Mouse (Mus musculus) left cerebral cortex, adult 9 months (tissue): ENCODE measurements around the gene Nxnl1.
A peak's percentile ranks its signal among the peaks of the same experiment; 100 is the strongest.

Source experiments
- DNase-seq, 2 experiments: peaks; one replicate each; pipeline ENCODE4 v3.0.0; 2022; ENCODE audit warnings: low spot score in 2 of 2

Gene Nxnl1

GRCm38 (mm10) chr8:71566501-71566900 lies at the start of gene Nxnl1:
Gene Nxnl1, minus strand, starts transcription at chr8:71566601.
- no peak for DNase-seq

GRCm38 (mm10) chr8:71613418-71613817 lies 47.0 kb upstream of the Nxnl1 start:
- DNase-seq, result no peak

DNA sequence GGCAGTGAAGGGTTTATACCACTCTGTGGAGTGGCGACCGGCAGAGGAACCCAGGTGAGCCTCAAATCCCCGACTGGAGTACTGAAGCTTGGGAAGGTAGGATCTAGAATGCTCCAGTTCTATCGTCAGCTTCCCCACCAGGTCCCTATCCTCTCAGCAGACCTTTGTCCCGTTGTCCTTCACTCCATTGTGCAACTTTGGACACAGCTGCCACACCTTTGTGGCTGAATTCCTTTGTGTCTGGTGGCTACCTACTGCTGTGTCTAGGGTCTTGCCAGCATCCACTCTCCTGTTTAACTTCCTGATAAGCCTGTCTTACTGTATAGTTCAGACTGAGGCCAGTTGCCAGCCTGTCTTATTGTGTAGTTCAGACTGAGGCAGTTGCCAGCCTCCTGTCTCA lies 45.7 kb upstream of the Nxnl1 start:
- DNase-seq, result no peak

GRCm38 (mm10) chr8:71610822-71611651 lies 44.6 kb upstream of the Nxnl1 start, which contains the start of gene Colgalt1:
Gene Colgalt1, plus strand, starts transcription at chr8:71610998.
- DNase-seq, result peak; percentile 99

- DNase-seq, result no peak
Measured at GRCm38 (mm10) chr8:71604021-71604420, 37.6 kb upstream of the Nxnl1 start.

DNA sequence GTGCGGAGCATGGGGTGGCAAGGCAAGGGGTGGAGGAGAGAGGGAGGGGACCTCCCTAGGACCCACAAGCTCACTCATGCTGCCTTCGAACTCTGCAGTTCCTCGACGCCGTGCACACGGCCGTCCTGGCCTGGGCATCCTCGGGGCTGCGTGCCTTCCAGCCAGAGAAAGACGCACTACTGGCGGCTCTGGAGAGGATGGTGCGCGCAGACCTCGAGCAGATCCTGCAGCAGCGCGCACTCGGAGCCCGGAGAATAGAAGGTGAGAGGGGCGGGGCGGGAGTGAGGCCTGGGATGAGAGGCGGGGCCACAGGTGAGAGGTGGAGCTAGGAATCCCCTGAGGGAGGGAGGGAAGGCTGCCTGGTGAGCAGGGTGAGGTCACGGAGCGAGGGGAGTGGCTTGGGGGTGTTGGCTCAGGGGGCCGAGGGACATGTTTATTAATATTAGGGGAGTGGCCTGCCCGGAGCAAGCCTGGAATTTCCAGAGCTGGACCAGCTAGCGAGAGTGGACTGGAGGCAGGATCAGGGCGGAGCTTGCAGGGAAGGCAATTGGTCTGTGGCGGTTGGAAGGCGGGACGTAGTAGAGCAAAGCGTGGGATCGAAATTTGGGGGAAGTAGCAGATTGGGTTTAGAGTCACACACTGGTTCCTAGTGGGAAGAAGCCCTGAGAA lies 36.4 kb upstream of the Nxnl1 start:
- DNase-seq, result peak in 1 of 2 experiments; percentile 44

GRCm38 (mm10) chr8:71601939-71602665 lies 35.7 kb upstream of the Nxnl1 start:
- no peak for DNase-seq

GRCm38 (mm10) chr8:71598841-71599240 lies 32.4 kb upstream of the Nxnl1 start:
- no peak for DNase-seq

DNA sequence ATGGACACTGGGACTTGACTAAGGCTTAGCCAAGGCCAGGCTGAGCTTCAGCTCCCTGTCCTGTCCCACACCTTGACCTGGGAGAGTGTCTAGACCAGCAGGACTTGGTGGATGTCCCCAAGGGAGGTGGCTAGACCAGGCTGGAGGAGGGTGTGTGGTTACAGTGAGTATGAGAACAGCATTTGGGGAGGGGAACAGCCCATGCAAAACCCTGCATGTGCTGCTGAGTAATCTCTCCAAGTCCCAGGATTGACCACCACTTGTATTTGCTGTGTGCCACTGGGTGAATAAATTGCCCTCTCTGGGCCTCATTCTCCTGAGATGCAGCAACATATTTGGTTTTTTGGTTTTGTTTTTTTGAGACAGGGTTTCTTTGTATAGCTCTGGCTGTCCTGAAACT lies 32.0 kb upstream of the Nxnl1 start:
- no peak for DNase-seq

DNA sequence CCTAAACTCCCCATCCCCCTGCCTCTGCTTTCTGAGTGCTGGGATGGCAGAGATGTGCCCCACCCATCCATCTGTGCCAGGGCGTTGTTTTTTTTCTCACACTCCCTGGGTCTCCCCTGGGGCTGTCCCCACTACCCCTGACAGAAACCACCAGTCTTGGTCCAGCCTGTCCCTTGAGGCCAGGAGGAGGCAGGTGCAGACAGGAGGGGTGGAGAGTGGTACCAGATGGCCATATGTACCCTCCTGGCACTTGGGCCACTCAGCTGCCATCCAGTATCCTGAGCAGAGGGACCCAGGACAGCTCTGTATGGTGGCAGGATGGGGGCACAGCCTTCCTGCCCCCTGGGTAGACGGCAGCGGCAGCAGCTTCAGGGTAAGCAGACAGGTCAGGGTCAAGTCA lies 31.1 kb upstream of the Nxnl1 start, which contains the start of gene Fam129c:
Fam129c (plus strand) TSS at position 198 of the 400 bp plus-strand sequence.
- DNase-seq, result no peak

DNA sequence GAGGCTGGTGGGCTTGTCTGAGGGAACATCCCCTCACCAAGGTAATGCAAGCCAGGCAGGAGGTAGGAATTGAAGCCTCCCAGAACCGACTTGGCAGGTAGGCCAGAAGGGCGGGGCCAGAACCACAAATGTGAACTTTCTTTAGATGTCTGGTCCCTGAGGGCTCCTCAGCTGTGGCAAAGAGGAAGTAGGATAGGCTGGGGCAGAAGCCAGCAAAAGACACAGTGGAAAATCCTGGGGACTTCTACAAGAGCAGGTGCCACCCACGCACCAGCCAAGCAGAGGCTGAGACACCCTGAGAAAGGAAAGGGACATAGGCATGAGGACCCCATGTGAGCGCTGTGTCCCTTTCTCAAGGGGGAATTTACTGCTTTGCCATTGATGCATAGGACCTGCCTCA lies 30.4 kb upstream of the Nxnl1 start:
- no peak for DNase-seq

GRCm38 (mm10) chr8:71596384-71596783 lies 30.0 kb upstream of the Nxnl1 start:
- DNase-seq, result no peak

- DNase-seq, result peak; percentile 67 to 91
Measured at GRCm38 (mm10) chr8:71595862-71596261, 29.5 kb upstream of the Nxnl1 start.

DNA sequence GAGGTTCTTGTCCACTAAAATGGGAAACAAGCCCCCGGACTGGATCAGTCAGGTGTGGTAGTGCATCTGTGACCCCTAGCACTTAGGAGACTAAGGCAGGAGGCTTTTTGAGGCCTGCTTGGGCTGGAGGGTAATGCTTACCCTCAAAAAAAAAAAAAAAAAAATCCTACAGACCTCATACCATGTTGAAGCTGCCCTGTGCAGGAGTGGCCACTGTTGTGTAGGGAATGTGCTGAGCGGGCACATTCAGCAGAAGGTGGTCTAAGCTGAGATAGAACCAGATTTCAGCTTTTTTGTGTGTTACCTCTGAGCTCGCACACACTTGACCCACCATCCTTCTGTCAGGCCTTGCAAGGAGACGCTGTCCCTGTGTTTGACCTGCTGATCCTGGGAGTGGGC lies 27.9 kb upstream of the Nxnl1 start:
- DNase-seq, result no peak

- DNase-seq, result no peak
Measured at GRCm38 (mm10) chr8:71593556-71594323, 27.3 kb upstream of the Nxnl1 start.

GRCm38 (mm10) chr8:71592374-71593170 lies 26.2 kb upstream of the Nxnl1 start:
- DNase-seq, result peak; percentile 84 to 92

DNA sequence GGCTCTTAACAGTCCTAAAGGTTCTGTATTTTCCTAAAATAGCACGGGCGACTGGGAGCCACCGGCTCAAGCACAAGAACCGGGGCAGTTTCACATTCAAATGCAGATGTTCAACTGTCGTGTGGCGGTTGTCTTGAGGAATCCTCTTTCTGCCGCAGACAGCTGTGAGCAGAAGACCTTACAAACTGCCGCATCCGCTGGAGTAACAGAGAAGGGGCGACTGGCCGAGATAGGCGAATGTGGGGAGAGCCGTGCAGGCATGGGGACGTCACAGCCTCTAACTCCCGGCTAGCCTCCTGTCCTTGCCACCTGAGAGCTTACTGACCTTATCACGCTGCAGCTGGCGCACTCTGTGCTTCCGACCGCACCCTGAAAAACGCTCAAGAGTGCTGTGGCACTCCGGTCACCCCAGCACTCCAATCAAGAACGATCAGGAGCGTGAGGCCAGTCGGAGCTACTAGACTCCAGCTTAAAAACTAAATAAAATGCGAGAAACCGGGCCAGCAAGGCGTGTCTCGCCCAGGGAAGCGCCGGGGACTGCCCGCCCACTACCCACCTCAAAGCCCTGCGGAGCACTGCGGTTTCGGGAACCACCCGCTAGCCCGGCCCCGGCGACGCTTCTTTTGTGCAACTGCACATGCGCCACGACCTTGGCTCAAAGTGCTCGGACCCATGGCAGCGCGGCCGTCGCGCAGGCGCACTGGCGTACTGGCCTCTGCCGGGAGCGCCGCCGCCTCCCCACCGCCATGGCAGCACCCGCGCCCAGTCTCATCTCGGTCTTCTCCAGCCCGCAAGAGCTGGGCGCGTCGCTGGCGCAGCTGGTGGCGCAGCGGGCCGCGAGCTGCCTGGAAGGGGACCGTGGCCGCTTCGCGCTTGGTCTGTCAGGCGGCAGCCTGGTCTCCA lies 25.3 kb upstream of the Nxnl1 start, which contains the start of gene Pgls:
Pgls (plus strand) TSS at position 706 of the 903 bp plus-strand sequence.
- DNase-seq, result peak; percentile 89 to 97

GRCm38 (mm10) chr8:71591017-71591416 lies 24.6 kb upstream of the Nxnl1 start:
- DNase-seq, result no peak

GRCm38 (mm10) chr8:71588762-71589161 lies 22.4 kb upstream of the Nxnl1 start:
- DNase-seq, result no peak

- DNase-seq, result no peak
Measured at GRCm38 (mm10) chr8:71586891-71587290, 20.5 kb upstream of the Nxnl1 start.
